Mouse (Mus musculus) CH12.LX (cell line): ENCODE measurements at regions not wholly inside any gene's neighbourhood (a gene's known extent, or its start where the extent isn't known, plus 50 kb on each side); places are given as distances from the start of the nearest gene placed in this dataset.

ENCODE experiments used
- DNase-seq: peaks from one replicate; pipeline ENCODE4 v3.0.0-alpha.2; 2013; ENCODE audit errors: extremely low read depth
- H3K27ac ChIP-seq: 2 replicates; pipeline ENCODE4 v1.5.1; 2012; ENCODE audit warnings: low read depth, mild to moderate bottlenecking, control low read depth, moderate library complexity; ENCODE audit not compliant: insufficient read depth
- H3K27me3 ChIP-seq: replicated peaks from 2 replicates; pipeline ENCODE3; 2012; ENCODE audit warnings: inconsistent platforms
- H3K36me3 ChIP-seq, 2 experiments: replicated peaks in 1 of 2; 2 replicates each; pipeline versions ENCODE3 to v1.6.1; 2012; ENCODE audit warnings: inconsistent platforms in 1 of 2, low read length in 1 of 2, mild to moderate bottlenecking in 1 of 2, mixed read lengths in 1 of 2, moderate library complexity in 1 of 2; ENCODE audit not compliant: control insufficient read depth in 1 of 2, insufficient read depth in 1 of 2
- H3K4me1 ChIP-seq, 2 experiments: 2 replicates each; pipeline ENCODE4 v1.6.1; 2012; ENCODE audit warnings: inconsistent platforms in 1 of 2, moderate library complexity in 1 of 2; ENCODE audit not compliant: insufficient read depth in 2 of 2, control insufficient read depth in 1 of 2
- H3K4me2 ChIP-seq: 2 replicates; pipeline ENCODE4 v1.6.1; 2012; ENCODE audit warnings: low read depth, mild to moderate bottlenecking, control low read depth; ENCODE audit not compliant: poor library complexity, insufficient read depth, severe bottlenecking
- H3K4me3 ChIP-seq, 3 experiments: fragments of 150-350 bp in 1 of 3; sonication (generic) in 1 of 3; replicated peaks in 1 of 3; 2 replicates each; pipeline versions ENCODE3 to v1.5.1; 2011 to 2012; ENCODE audit warnings: low read depth in 2 of 3, low read length in 2 of 3, mild to moderate bottlenecking in 2 of 3, moderate library complexity in 2 of 3, control low read depth in 1 of 3, improper control_type of control experiment in 1 of 3, inconsistent platforms in 1 of 3, mixed read lengths in 1 of 3; ENCODE audit not compliant: poor library complexity in 1 of 3
- H3K79me2 ChIP-seq: replicated peaks from 2 replicates; pipeline ENCODE4 v1.6.1; 2012; ENCODE audit warnings: mild to moderate bottlenecking, moderate library complexity; ENCODE audit not compliant: control insufficient read depth, poor library complexity, insufficient read depth, severe bottlenecking; ENCODE audit errors: extremely low read depth
- H3K9ac ChIP-seq: 2 replicates; pipeline ENCODE4 v1.6.1; 2012; ENCODE audit warnings: low read depth, mild to moderate bottlenecking, control low read depth, moderate library complexity; ENCODE audit not compliant: insufficient read depth
- H3K9me3 ChIP-seq: replicated peaks from 2 replicates; pipeline ENCODE3; 2012; ENCODE audit warnings: low read length, inconsistent platforms, mixed read lengths
- CHD2 ChIP-seq: IDR thresholded peaks from 2 replicates; pipeline ENCODE4 v1.6.1; 2011; ENCODE audit warnings: low read length, improper control_type of control experiment
- E2F4 ChIP-seq: IDR thresholded peaks from 2 replicates; pipeline ENCODE4 v1.6.1; 2011; ENCODE audit warnings: low read depth, low read length, improper control_type of control experiment; ENCODE audit not compliant: insufficient replicate concordance
- GABPA ChIP-seq: IDR thresholded peaks from 2 replicates; pipeline ENCODE4 v1.6.1; 2012; ENCODE audit warnings: low read depth, low read length, improper control_type of control experiment, inconsistent platforms; ENCODE audit not compliant: insufficient replicate concordance
- HCFC1 ChIP-seq: IDR thresholded peaks from 2 replicates; pipeline ENCODE4 v1.6.1; 2012; ENCODE audit warnings: low read depth, mild to moderate bottlenecking, inconsistent platforms, low read length, improper control_type of control experiment
- MAX ChIP-seq: IDR thresholded peaks from 2 replicates; pipeline ENCODE4 v1.6.1; 2011; ENCODE audit warnings: low read length, improper control_type of control experiment
- MYC ChIP-seq: IDR thresholded peaks from 2 replicates; pipeline ENCODE4 v1.6.1; 2011; ENCODE audit warnings: low read depth, mild to moderate bottlenecking, improper control_type of control experiment, low read length
- NRF1 ChIP-seq: IDR thresholded peaks from 2 replicates; pipeline ENCODE4 v1.6.1; 2014; ENCODE audit warnings: low read depth, mild to moderate bottlenecking, inconsistent platforms, low read length, improper control_type of control experiment, moderate library complexity
- USF2 ChIP-seq: conservative IDR thresholded peaks from 2 replicates; pipeline ENCODE4 v1.6.1; 2011; ENCODE audit warnings: low read depth, low read length, improper control_type of control experiment
- ZMIZ1 ChIP-seq: IDR thresholded peaks from 2 replicates; pipeline ENCODE4 v1.6.1; 2012; ENCODE audit warnings: low read depth, mild to moderate bottlenecking, inconsistent platforms, low read length, improper control_type of control experiment
- ZNF384 ChIP-seq: IDR thresholded peaks from 2 replicates; pipeline ENCODE4 v1.6.1; 2012; ENCODE audit warnings: low read depth, low read length, improper control_type of control experiment, inconsistent platforms
- dilution Hi-C: fragments of 300-500 bp; cut with MboI; formaldehyde crosslinking; loops from 2 replicates; pipeline ENCODE4 v1.14.3; 2020; ENCODE audit warnings: low sequenced_read_pairs; ENCODE audit not compliant: extremely low pct_unique_long_range_greater_than_20kb, extremely low pct_ligation_motif_present
- in situ Hi-C: fragments of 300-500 bp; cut with MboI; formaldehyde crosslinking; loops from 3 replicates; pipeline ENCODE4 v1.14.3; 2019; ENCODE audit warnings: low sequenced_read_pairs, low pct_ligation_motif_present, low pct_unique_long_range_greater_than_20kb, mixed read lengths

GRCm38 (mm10) chr12:106861638-106862037 lies 626.8 kb upstream of the 3110018I06Rik start:
- in situ Hi-C loops, result no loop called here
- Histone ChIP-seq H3K4me2 (no peak overlapping the region), H3K4me1 (no peaks in the 10 kb centered on the region), H3K36me3 (no peaks in the 10 kb centered on the region), H3K9ac (no peak overlapping the region), H3K79me2 (no peaks in the 10 kb centered on the region), H3K4me3 (no peak overlapping the region), H3K27me3 (no peaks in the 10 kb centered on the region), H3K9me3 (peaks cover 82% of the 10 kb centered on the region), H3K27ac (no peak overlapping the region)
- dilution Hi-C loops, result no loop called here
- no peak for DNase-seq
- TF ChIP-seq MYC (no peak), E2F4 (no peak)

GRCm38 (mm10) chr12:106864076-106864475 lies 624.4 kb upstream of the 3110018I06Rik start:
- Histone ChIP-seq H3K27me3 (no peaks in the 10 kb centered on the region), H3K4me3 (no peak overlapping the region), H3K36me3 (no peaks in the 10 kb centered on the region), H3K9ac (no peak overlapping the region), H3K79me2 (no peaks in the 10 kb centered on the region), H3K4me1 (no peaks in the 10 kb centered on the region), H3K4me2 (no peak overlapping the region)
- no peak for DNase-seq
- in situ Hi-C loops, result no loop called here
- dilution Hi-C loops, result no loop called here
- no peak for TF ChIP-seq NRF1
- no peak for TF ChIP-seq CHD2
- TF ChIP-seq ZNF384, result no peak
- no peak for TF ChIP-seq MAX
- TF ChIP-seq, all 38 proteins: peak for 0
- Histone ChIP-seq H3K9me3 (peaks cover 85% of the 10 kb centered on the region), H3K27ac (no peak overlapping the region)

GRCm38 (mm10) chr12:106868036-106868435 lies 620.4 kb upstream of the 3110018I06Rik start:
- Histone ChIP-seq H3K79me2 (no peaks in the 10 kb centered on the region), H3K9ac (no peak overlapping the region), H3K4me2 (no peak overlapping the region), H3K27ac (no peak overlapping the region), H3K4me1 (no peaks in the 10 kb centered on the region), H3K36me3 (no peaks in the 10 kb centered on the region), H3K4me3 (no peak overlapping the region), H3K9me3 (peaks cover 86% of the 10 kb centered on the region), H3K27me3 (no peaks in the 10 kb centered on the region)
- no peak for DNase-seq
- TF ChIP-seq NRF1 (no peak), GABPA (no peak)
- dilution Hi-C loops, result no loop called here
- in situ Hi-C loops, result no loop called here

GRCm38 (mm10) chr12:106871481-106871880 lies 617.0 kb upstream of the 3110018I06Rik start:
- Histone ChIP-seq H3K9me3 (peaks cover 84% of the 10 kb centered on the region), H3K27me3 (no peaks in the 10 kb centered on the region), H3K9ac (no peak overlapping the region), H3K4me1 (no peaks in the 10 kb centered on the region), H3K4me2 (no peak overlapping the region), H3K27ac (no peak overlapping the region), H3K36me3 (no peaks in the 10 kb centered on the region), H3K4me3 (no peak overlapping the region), H3K79me2 (no peaks in the 10 kb centered on the region)
- DNase-seq, result no peak
- dilution Hi-C loops, result no loop called here
- TF ChIP-seq CHD2 (no peak), MAX (no peak), ZMIZ1 (no peak), USF2 (no peak), HCFC1 (no peak)
- in situ Hi-C loops, result no loop called here
